Mouse (Mus musculus) forebrain, embryonic 11.5 days (tissue): ENCODE results near the gene Tmem53. TPM values are rescaled to one million over a fixed set of nuclear protein-coding genes. Genes with fewer than 3 reads are reported as not detected.

Experiments
- ATAC-seq: fragments of 200-750 bp; cut with Nextera tagmentation; replicated peaks from 2 replicates; pipeline ENCODE4 v1.8.0; 2017; ENCODE audit warnings: moderate TSS enrichment; ENCODE audit not compliant: low FRiP score
- DNase-seq: peaks from one replicate; pipeline ENCODE4 v3.0.0-alpha.2; 2017; ENCODE audit warnings: low spot score
- H3K27ac ChIP-seq: fragments of 300-500 bp; sonication (generic); 2 replicates; pipeline ENCODE4 v1.5.1; 2014; ENCODE audit warnings: low read depth, low read length
- H3K27me3 ChIP-seq: fragments of 300-500 bp; sonication (generic); 2 replicates; pipeline ENCODE4 v1.6.1; 2014; ENCODE audit warnings: mild to moderate bottlenecking, low read length, mixed read lengths; ENCODE audit not compliant: control insufficient read depth, insufficient read depth
- H3K36me3 ChIP-seq: fragments of 300-500 bp; sonication (generic); 2 replicates; pipeline ENCODE4 v1.6.1; 2014; ENCODE audit warnings: mild to moderate bottlenecking, low read length, moderate library complexity, mixed read lengths; ENCODE audit not compliant: control insufficient read depth, insufficient read depth
- H3K4me1 ChIP-seq: fragments of 300-500 bp; sonication (generic); replicated peaks from 2 replicates; pipeline ENCODE4 v1.6.1; 2014; ENCODE audit warnings: low read length, mixed read lengths; ENCODE audit not compliant: control insufficient read depth, insufficient read depth
- H3K4me2 ChIP-seq: fragments of 300-500 bp; sonication (generic); 2 replicates; pipeline ENCODE4 v1.6.1; 2014; ENCODE audit warnings: low read depth, mild to moderate bottlenecking, low read length, moderate library complexity, mixed read lengths; ENCODE audit not compliant: severe bottlenecking
- H3K4me3 ChIP-seq: fragments of 300-500 bp; sonication (generic); 2 replicates; pipeline ENCODE4 v1.5.1; 2014; ENCODE audit warnings: low read depth, low read length
- H3K9ac ChIP-seq: fragments of 300-500 bp; sonication (generic); 2 replicates; pipeline ENCODE4 v1.6.1; 2014; ENCODE audit warnings: low read length
- H3K9me3 ChIP-seq: fragments of 300-500 bp; sonication (generic); 2 replicates; pipeline ENCODE4 v1.6.1; 2016; ENCODE audit warnings: low read length, mixed read lengths; ENCODE audit not compliant: control insufficient read depth
- WGBS: fragments of 180-500 bp; shearing (Covaris S2); extraction: QIAGEN DNeasy Blood & Tissue Kit; methylation state at CpG from one replicate; pipeline ENCODE4 v1.1.7; 2014; 5-methylcytosine and 5-hydroxymethylcytosine counted together
- polyA plus RNA-seq: library from polyadenylated mRNA; unstranded; fragments of >200 nt; fragmentation: Nextera tagmentation; extraction: Ambion mirVana; gene quantifications from 2 replicates; pipeline ENCODE4 v1.2.1, GENCODE M21; 2014

Tmem53 gene
- polyA plus RNA-seq, 1 experiment from 2014 or later: 6.4 TPM

DNA sequence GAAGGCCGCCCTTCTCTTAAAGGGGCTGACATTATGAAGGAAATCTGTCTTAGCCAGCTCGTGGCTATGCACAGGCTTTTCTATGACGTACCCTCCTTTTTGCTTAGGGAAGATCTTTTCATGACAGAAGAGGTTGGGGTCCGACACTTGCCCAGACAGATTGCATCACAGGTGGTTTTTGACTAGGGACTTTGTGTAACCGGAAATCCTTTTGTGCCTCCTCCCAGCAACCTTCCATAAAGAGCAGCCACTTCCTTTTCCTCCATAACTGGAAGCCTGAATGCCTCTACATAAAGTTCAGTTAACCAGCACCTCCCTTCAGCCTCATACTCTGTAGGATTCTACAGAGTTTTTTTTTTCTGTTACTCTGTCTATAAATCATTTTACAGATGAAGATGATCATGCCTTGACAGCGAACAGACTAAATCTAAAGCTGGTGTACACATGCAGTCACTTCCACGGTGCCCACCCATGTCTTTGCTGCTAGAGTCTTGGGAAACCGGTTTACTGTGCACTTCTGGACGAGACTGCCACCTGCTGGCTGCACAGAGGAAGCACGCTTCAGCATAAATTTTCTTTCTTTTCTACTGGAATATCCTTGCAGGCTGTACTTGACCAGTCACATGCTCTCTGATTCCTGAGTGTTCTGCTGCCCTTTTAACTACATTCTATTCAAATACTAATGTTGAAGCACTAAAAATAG, 33.1 kb upstream of the Tmem53 start:
- Histone ChIP-seq H3K4me1 (no peaks in the 10 kb centered on the region), H3K4me3 (no peak overlapping the region), H3K27me3 (no peaks in the 10 kb centered on the region), H3K27ac (no peak overlapping the region), H3K4me2 (no peak overlapping the region), H3K9ac (no peak overlapping the region), H3K9me3 (no peaks in the 10 kb centered on the region), H3K36me3 (no peaks in the 10 kb centered on the region)
- WGBS: 42% methylated on average over 10 of the region's 10 CpGs
- ATAC-seq: 0 out of 2 replicates have a peak, but pooled peaks have one; percentile 44
- peak; percentile 75 for DNase-seq

DNA sequence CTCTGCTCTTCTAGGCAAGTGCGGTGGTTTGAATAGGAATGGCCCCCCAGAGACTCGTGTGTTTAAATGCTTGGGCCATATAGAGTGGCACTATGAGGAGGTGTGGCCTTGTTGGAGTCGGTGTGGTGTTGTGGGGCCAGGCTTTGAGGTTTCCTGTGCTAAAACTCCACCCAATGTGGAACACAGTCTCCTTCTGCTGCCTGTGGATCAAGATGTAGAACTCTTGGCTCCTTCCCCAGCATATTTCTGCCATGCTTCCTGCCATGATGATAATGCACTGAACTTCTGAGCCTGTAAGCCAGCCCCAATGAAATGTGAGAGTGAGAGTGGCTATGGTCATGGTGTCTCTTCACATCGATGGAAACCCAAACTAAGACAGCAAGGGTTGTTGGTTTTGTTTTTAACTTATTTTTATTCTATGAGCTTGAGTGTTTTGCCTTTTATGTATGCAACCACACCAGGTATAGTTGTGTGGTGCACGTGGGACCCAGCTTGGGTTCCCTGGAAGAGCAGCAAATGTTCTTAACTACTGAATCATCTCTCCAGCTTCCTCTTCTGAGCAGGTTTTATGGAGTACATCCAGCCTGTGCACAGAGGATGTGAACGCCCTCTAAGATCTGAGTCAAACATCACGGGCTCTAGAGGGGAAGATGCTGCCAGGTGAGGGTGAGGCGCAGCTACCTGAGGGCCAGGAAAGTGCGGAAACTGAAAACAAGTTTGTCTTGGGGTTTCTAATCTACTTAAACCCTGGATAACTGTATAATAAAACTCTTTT, 30.8 kb upstream of the Tmem53 start:
- no peak for ATAC-seq
- Histone ChIP-seq H3K27ac (no peak overlapping the region), H3K9me3 (no peaks in the 10 kb centered on the region), H3K4me3 (no peak overlapping the region), H3K36me3 (no peaks in the 10 kb centered on the region), H3K9ac (no peak overlapping the region), H3K27me3 (no peaks in the 10 kb centered on the region), H3K4me1 (no peaks in the 10 kb centered on the region), H3K4me2 (no peak overlapping the region)
- no peak for DNase-seq
- WGBS: 81% methylated on average over 9 of the region's 9 CpGs

DNA sequence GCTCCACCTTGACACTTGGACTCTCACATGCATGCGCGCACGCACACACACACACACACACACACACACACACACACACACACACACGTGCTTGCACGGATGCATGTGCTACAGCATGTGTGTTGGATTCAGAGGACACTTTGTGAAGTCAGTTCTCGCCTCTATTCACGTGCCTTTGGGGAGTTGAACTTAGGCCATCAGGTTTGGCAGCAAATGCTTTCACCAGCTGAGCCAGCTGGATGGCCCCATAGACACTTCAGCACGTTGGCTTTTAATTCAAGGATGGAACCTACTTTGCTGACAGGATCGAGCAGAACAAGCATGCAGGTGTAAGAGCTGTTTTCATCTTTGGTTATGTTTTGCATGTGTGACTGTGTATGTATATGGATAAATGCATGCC, 29.9 kb upstream of the Tmem53 start:
- DNase-seq: no peak

DNA sequence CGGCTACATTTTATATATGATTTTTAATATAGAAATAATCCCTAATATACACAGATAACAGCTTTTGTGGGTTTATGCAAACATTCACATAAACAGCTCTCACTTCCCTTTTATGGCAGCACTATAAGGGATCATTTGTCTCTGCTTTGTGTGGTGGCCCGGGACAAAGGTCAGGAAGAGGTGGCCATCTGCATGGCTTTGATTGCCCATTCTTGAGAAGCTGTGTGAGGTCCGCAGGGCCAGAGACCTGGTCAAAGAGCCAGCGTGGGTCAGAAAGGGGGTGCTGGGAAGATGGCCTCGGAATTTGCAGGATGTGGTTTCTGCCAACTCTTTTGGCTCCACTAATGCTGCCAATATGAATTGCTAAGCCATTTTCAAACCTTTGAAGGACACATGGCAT, 28.8 kb upstream of the Tmem53 start:
- Histone ChIP-seq H3K4me1 (no peaks in the 10 kb centered on the region), H3K9ac (no peak overlapping the region), H3K9me3 (no peaks in the 10 kb centered on the region), H3K4me3 (no peak overlapping the region), H3K4me2 (no peak overlapping the region), H3K27ac (no peak overlapping the region), H3K36me3 (no peaks in the 10 kb centered on the region), H3K27me3 (no peaks in the 10 kb centered on the region)
- no peak for DNase-seq
- WGBS: 67% methylated on average over 5 of the region's 5 CpGs
- no peak for ATAC-seq

More for the DNA sequence above, 29.9 kb upstream of the Tmem53 start:
- Histone ChIP-seq H3K4me3 (no peak overlapping the region), H3K27ac (no peak overlapping the region), H3K4me1 (no peaks in the 10 kb centered on the region), H3K27me3 (no peaks in the 10 kb centered on the region), H3K36me3 (no peaks in the 10 kb centered on the region), H3K4me2 (no peak overlapping the region), H3K9me3 (no peaks in the 10 kb centered on the region), H3K9ac (no peak overlapping the region)
- ATAC-seq: no peak
- WGBS: 84% methylated on average over 9 of the region's 9 CpGs

DNA sequence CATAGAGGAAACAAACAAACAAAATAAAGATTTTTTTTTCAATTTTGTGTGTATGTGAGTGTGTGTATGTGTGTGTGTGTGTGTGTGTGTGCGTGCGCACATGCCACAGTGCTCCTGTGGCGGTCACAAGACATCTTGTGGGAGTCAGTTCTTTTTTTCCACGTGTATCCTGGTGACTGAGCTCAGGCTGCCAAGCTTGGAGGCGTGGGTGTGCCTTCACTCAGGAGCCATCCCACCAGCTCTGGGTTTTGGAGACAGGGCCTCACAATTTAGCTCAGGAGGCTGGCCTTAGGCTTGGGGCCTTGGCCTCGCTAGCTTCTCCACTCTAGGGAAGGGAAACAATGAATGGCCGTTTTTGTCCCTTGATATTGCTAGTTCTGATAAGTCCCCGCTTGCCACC, 27.6 kb upstream of the Tmem53 start:
- 83% methylated on average over 8 of the region's 8 CpGs for WGBS

DNA sequence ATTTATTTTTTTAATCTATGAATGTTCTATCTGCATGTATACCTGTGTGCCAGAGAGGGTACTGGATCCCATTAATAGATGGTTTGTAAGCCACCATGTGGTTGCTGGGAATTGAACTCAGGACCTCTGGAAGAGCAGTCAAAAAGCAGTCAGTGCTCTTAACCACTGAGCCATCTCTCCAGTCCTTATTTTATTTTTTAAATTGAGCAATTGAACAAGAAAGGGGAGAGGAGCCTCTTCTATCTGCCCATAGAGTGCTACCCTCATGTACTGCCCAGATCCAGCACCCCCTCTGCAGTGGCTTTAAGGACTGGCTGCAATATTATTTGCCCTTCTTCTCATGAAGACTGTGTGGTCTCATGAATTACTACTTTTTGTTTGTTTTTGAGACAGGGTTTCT, 26.5 kb upstream of the Tmem53 start:
- DNase-seq (no peak), ATAC-seq (no peak)
- Histone ChIP-seq H3K4me3 (no peak overlapping the region), H3K36me3 (no peaks in the 10 kb centered on the region), H3K9ac (no peak overlapping the region), H3K27ac (no peak overlapping the region), H3K9me3 (no peaks in the 10 kb centered on the region), H3K4me2 (no peak overlapping the region), H3K27me3 (no peaks in the 10 kb centered on the region), H3K4me1 (no peaks in the 10 kb centered on the region)

More for the DNA sequence above, 27.6 kb upstream of the Tmem53 start:
- H3K36me3 ChIP-seq: no peaks in the 10 kb centered on the region
- H3K27me3 ChIP-seq: no peaks in the 10 kb centered on the region
- H3K9me3 ChIP-seq: no peaks in the 10 kb centered on the region
- no peak overlapping the region for H3K27ac ChIP-seq
- no peaks in the 10 kb centered on the region for H3K4me1 ChIP-seq
- H3K4me2 ChIP-seq: no peak overlapping the region
- no peak for ATAC-seq
- no peak overlapping the region for H3K4me3 ChIP-seq
- DNase-seq: no peak
- H3K9ac ChIP-seq: no peak overlapping the region

DNA sequence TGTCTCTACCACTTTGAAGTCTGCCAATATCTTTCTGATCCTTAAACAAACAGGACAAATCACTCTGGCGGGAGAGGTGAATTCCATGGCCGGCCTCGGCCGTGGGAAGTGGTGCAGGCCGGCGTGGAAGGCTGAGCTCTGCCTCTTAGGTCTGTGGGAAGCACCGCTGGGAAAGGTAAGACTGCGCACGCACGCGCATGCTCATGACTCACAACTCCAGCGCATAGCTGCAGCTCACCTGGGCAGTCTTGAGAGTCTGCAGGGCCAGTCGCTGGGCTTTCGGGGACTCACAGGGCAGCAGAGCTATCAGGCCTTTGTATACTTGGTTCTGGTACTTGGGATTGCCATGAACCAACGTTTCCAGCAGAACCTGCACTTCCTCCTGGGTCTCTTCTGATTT, 22.2 kb upstream of the Tmem53 start:
- no peak overlapping the region for H3K4me3 ChIP-seq
- H3K4me2 ChIP-seq: no peak overlapping the region
- H3K9me3 ChIP-seq: no peaks in the 10 kb centered on the region
- no peaks in the 10 kb centered on the region for H3K4me1 ChIP-seq
- ATAC-seq (no peak), DNase-seq (no peak)
- no peaks in the 10 kb centered on the region for H3K27me3 ChIP-seq
- no peaks in the 10 kb centered on the region for H3K36me3 ChIP-seq
- 75% methylated on average over 15 of the region's 15 CpGs for WGBS
- no peak overlapping the region for H3K9ac ChIP-seq
- no peak overlapping the region for H3K27ac ChIP-seq

DNA sequence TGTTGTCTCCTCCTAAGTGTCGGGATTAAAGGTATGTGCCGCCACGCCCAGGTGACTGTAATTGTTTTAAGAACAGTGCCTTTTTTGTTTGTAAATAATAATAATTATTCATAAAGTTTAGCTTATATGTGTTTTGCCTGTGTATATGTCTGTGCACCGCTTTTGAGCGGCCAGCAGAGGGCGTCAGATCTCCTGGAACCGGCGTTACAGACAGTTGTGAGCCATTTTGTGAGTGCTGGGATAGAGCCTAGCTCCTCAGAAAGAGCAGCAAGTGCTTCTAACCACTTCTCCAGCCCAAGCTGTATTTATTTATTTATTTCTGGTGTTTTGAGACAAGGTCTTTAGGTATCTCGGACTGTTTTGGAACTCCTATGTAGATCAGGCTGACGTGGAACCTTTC, 21.4 kb upstream of the Tmem53 start:
- Histone ChIP-seq H3K4me1 (no peaks in the 10 kb centered on the region), H3K36me3 (no peaks in the 10 kb centered on the region), H3K9me3 (no peaks in the 10 kb centered on the region), H3K27me3 (no peaks in the 10 kb centered on the region), H3K9ac (no peak overlapping the region), H3K27ac (no peak overlapping the region), H3K4me3 (no peak overlapping the region), H3K4me2 (no peak overlapping the region)
- no peak for DNase-seq
- ATAC-seq: no peak
- 53% methylated on average over 10 of the region's 10 CpGs for WGBS

DNA sequence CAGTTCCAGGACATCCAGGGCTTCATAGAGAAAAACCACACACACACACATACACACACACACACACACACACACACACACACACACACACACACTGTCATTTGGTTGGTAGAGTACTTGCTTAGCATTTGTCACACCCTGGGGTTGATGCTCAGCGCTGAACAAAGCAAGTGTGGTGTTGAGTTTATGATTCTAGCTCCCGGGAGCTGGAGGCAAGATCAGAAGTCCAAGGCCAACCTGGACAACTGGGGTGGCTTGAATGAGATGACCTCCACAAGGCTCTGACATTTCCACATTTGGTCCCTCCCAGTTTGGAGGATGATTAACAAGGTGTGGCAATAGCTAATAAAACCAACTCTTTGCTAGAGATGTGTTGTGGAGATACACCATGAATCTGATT, 20.5 kb upstream of the Tmem53 start:
- 92% methylated on average over 2 of the region's 2 CpGs for WGBS
- Histone ChIP-seq H3K4me2 (no peak overlapping the region), H3K9ac (no peak overlapping the region), H3K27me3 (no peaks in the 10 kb centered on the region), H3K4me1 (no peaks in the 10 kb centered on the region), H3K4me3 (no peak overlapping the region), H3K9me3 (no peaks in the 10 kb centered on the region), H3K36me3 (no peaks in the 10 kb centered on the region), H3K27ac (no peak overlapping the region)
- DNase-seq (no peak), ATAC-seq (no peak)
